8 mouse cellular contexts compared by ENCODE assay signal in genomic region chrX:155337905-155338721, GRCm38 (mm10). TPM values are rescaled to one million over a fixed set of nuclear protein-coding genes. Genes with fewer than 3 reads are reported as not detected.
A peak's percentile ranks its signal among the peaks of the same experiment; 100 is the strongest.
DNase-seq lines count a peak whose midpoint lies in the region; ATAC-seq lines count a peak whose summit lies in the region.

No protein-coding gene starts in this region.

- H3K27ac ChIP-seq in hindbrain, embryonic 16.5 days (ENCODE audit: low read depth, low read length) = peak overlapping the region; percentile 57; the same call in 1 of the 2 replicates

- H3K9ac ChIP-seq in hindbrain, embryonic 16.5 days (ENCODE audit: low read depth, low read length) = peak overlapping the region; percentile 52

- H3K27me3 ChIP-seq in hindbrain, embryonic 16.5 days (replicated peaks; ENCODE audit: control insufficient read depth, insufficient read depth, low read length) = no peaks in the 10 kb centered on the region
- H3K27me3 ChIP-seq in megakaryocyte, embryonic 14.5 days (replicated peaks) = peaks cover 6% of the 10 kb centered on the region

- H3K36me3 ChIP-seq in hindbrain, embryonic 16.5 days (ENCODE audit: control insufficient read depth, insufficient read depth, low read length) = no peaks in the 10 kb centered on the region
- peaks cover 2% of the 10 kb centered on the region for H3K36me3 ChIP-seq in megakaryocyte, embryonic 14.5 days (replicated peaks; ENCODE audit: low read length)

- 21% methylated on average over 48 of the region's 49 CpGs for WGBS in hindbrain, embryonic 16.5 days

- peak; percentile 74 for DNase-seq in T-cell, adult 2 months (ENCODE audit: low spot score)
- peak; percentile 75 to 85 for DNase-seq in cerebellum, postnatal 25 days
- DNase-seq in frontal cortex, postnatal 36 days (ENCODE audit: low spot score in 2 of 2) = peak; percentile 66 to 73
- peak; percentile 54 to 61 for DNase-seq in left cerebral cortex, adult 8-10 months (ENCODE audit: low spot score in 2 of 2)
- peak; percentile 82 to 84 for DNase-seq in right cerebral cortex, postnatal 10 days (ENCODE audit: low spot score in 2 of 2)
- peak; percentile 72 for DNase-seq in urinary bladder, postnatal 25 days (ENCODE audit: low spot score)

- no peaks in the 10 kb centered on the region for H3K9me3 ChIP-seq in hindbrain, embryonic 16.5 days (ENCODE audit: control insufficient read depth, low read length)
- no peaks in the 10 kb centered on the region; the same call in 1 of the 2 replicates for H3K9me3 ChIP-seq in megakaryocyte, embryonic 14.5 days

- peak overlapping the region; percentile 50 for H3K4me3 ChIP-seq in hindbrain, embryonic 16.5 days (ENCODE audit: low read length)
- peak overlapping the region; percentile 93 for H3K4me3 ChIP-seq in megakaryocyte, embryonic 14.5 days (replicated peaks)

- no peaks in the 10 kb centered on the region for H3K4me1 ChIP-seq in hindbrain, embryonic 16.5 days (ENCODE audit: control insufficient read depth, insufficient read depth, low read depth, low read length)
- H3K4me1 ChIP-seq in megakaryocyte, embryonic 14.5 days = no peaks in the 10 kb centered on the region

- H3K4me2 ChIP-seq in hindbrain, embryonic 16.5 days (ENCODE audit: low read length) = peak overlapping the region; percentile 61

- peak; percentile 98 for ATAC-seq in hindbrain, embryonic 16.5 days

RNA-seq across cellular contexts. Expression of gene Prdx4, which starts 2.4 kb away (rescaled TPM):
- 108 and 111 TPM in 2 replicates for polyA plus RNA-seq in hindbrain, embryonic 16.5 days (2015; fragmentation: Nextera tagmentation; extraction: Ambion mirVana)
- 10 to 100 TPM; 22.2 to 33.0 (median 28.7) TPM for total RNA-seq in left cerebral cortex, adult 8-10 months (2022)
- polyA plus RNA-seq in megakaryocyte, embryonic 14.5 days (2012; ENCODE audit: insufficient read depth, low replicate concordance) = 32.8 TPM in 1 of 2 replicates, not detected in the other

Comparison
In these comparisons a context has a peak if more than half of its experiments do, and no peak if none do; other contexts are left out.
1. Peak in every context shown above with its lines: DNase-seq, ATAC-seq, H3K4me3 ChIP-seq and H3K27ac ChIP-seq.